Mouse (Mus musculus) left cerebral cortex, postnatal 36 days (tissue): ENCODE results near the gene Tgif1. TPM values are rescaled to one million over a fixed set of nuclear protein-coding genes. Genes with fewer than 3 reads are reported as not detected.

Experiments
- DNase-seq, 2 experiments: peaks; one replicate each; pipeline ENCODE4 v3.0.0; 2021 to 2022; ENCODE audit warnings: low spot score in 2 of 2, mixed read lengths in 1 of 2
- intact Hi-C: fragments of 180-260 bp; cut with DNase I; formaldehyde crosslinking; loops from one replicate; pipeline ENCODE4 v1.15.1; 2025
- microRNA-seq: library from miRNA; unstranded; fragments of <30 nt; microRNA quantifications from one replicate; pipeline ENCODE4 v1.2.0, GENCODE M21; 2022
- total RNA-seq, 2 experiments: library from RNA; stranded (reverse); gene quantifications; 2 replicates each; pipeline ENCODE4 v1.2.3; 2021

Tgif1 gene
- total RNA-seq, 2 experiments from 2014 or later = 0.99 to 1.2 TPM

- DNase-seq = peak; percentile 70 to 78
- intact Hi-C loops = no loop called here
These were observed 27.1 kb downstream of the Tgif1 start for GRCm38 (mm10) chr17:70826227-70826626.

- intact Hi-C loops = no loop called here
- no peak for DNase-seq
These were observed 30.3 kb downstream of the Tgif1 start for GRCm38 (mm10) chr17:70823083-70823482.

DNA sequence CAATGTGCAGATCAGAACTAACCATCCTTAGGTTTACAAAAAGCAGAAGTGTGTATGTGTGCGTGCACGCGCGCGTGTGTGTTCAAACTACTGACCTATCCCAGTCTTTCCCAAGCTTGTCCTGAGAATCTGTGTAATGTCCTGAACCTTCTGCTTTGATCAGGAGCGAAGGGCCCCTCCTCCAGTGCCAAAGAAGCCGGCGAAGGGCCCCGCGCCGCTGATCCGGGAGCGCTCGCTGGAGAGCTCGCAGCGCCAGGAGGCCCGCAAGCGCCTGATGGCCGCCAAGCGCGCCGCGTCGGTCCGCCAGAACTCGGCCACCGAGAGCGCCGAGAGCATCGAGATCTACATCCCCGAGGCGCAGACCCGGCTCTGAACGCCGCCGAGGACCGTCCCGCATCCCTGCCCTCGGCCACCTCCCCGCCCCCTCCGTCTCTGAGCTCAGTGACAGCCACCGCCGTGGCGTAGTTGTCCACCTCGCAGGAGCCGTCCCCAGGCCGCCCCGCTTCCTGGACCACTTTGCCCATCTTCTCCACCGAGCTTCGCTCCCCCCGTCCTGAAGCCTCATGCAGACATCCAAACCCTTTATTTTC, 35.4 kb downstream of the Tgif1 start:
- DNase-seq = no peak
- intact Hi-C loops = no loop called here

DNA sequence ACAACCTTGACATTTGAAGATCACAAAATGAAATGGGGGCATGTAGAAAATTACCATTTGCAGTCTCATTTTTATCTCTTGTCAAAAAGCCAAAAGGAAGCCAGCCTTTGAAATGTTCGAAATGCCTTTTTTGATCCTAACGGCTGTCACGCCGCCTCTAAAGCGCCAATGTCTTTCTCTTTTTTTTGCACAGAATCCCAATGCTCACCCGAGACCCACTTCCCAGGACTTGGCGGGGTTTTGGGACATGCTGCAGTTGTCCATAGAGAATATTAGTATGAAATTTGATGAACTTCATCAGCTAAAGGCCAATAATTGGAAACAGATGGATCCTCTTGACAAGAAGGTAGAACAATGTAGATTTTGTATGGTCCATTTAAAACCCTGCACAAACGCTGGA, 38.3 kb downstream of the Tgif1 start:
- no peak for DNase-seq
- intact Hi-C loops = no loop called here

GRCm38 (mm10) chr17:70810795-70811194, 42.6 kb downstream of the Tgif1 start:
- DNase-seq = no peak
- intact Hi-C loops = no loop called here

- DNase-seq = no peak
- intact Hi-C loops = no loop called here
These were observed 43.6 kb downstream of the Tgif1 start for GRCm38 (mm10) chr17:70809776-70810175.

GRCm38 (mm10) chr17:70808837-70809236, 44.5 kb downstream of the Tgif1 start:
- intact Hi-C loops = no loop called here
- DNase-seq = no peak

DNA sequence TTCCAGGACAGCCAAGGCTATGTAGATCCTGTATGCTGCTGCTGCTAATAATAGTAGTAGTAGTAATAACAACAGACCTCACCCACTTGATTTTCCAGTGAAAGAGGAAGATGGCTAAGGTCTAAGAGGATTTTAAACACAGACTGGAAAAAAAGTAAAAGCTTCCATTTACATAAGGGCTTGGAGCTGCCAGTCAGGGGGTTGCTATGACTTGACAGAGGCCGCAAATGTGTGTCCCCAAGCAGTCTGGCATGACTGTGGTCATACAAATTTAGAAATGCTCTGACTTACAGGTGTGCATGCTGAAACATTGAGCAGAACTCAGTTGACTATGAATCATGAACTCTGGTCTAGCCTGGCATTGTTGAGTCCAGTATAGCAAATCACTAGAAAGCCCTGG, 45.5 kb downstream of the Tgif1 start:
- intact Hi-C loops = no loop called here
- DNase-seq = no peak

GRCm38 (mm10) chr17:70806600-70806999, 46.7 kb downstream of the Tgif1 start:
- DNase-seq = no peak
- intact Hi-C loops = no loop called here

DNA sequence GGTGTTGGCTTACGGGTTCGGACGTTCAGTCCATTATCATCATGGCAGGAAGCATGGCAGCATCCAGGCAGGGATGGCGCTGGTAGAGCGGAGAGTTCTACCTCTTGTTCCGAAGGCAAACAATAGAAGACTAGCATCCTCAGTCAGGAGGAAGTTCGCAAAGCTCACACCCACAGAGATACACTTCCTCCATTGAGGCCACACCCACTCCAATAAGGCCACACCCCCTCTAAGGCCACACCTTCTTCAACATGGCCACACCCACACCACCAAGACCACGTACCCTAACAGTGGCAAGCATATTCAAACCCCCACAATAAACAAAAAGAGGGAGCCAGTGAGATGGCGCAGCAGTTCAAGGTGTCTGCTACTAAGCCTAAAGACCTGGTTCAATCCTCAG, 47.5 kb downstream of the Tgif1 start:
- DNase-seq = no peak
- intact Hi-C loops = no loop called here

- DNase-seq = no peak
- intact Hi-C loops = no loop called here
These were observed 51.3 kb downstream of the Tgif1 start for GRCm38 (mm10) chr17:70802022-70802421.

DNA sequence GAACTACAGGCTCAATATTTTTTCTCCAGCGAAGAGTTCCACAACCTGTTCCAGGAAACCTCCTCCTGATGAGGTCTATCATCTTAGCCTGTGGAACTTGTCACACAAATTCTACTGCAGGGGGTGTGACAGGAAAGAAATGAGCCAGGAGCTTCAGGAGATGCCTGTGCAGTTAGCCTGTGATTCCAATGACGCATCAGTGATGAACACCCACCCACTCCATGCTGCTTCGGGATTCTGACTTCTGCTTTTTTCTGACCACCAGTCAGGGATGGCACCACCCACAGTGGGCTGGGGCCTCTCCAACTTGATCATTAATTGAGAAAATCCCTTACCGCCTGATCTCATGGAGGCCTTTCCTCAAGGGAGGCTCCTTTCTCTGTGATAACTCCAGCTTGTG, 54.1 kb downstream of the Tgif1 start:
- intact Hi-C loops = no loop called here
- peak in 1 of 2 experiments; percentile 30 for DNase-seq

- intact Hi-C loops = no loop called here
- no peak for DNase-seq
These were observed 55.6 kb downstream of the Tgif1 start for GRCm38 (mm10) chr17:70797773-70798045.

DNA sequence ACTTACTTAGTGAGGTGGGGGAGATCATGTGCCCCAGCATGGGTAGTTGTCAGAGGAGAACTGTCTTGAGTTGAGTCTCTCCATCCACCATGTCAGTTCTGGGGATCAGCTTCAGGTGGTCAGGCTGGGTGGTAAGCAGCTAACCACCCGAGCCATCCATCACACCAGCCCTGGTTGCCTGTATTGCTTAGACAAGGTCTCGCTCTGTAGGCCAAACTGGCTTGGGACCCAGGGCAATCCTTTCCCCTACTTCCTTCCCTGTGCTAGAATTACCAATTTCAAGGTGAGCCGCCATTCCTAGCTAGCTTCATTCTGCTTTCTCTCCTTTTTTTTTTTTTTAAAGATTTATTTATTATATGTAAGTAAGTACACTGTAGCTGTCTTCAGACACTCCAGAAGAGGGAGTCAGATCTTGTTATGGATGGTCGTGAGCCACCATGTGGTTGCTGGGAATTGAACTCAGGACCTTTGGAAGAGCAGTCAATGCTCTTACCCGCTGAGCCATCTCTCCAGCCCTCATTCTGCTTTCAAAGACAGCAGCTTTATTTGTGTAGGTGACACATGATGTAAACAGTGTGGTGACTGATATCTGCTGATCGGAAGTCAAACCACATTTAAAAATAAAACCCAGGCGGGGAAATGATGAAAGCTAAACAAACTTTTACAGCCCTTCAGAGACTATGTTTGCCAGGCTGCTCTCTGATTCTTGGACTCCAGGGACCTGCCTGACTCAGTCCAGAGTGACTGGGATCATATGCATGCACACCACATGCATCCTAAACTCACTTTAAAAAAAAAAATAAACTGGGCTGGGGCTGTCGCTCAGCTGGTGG, 56.2 kb downstream of the Tgif1 start:
- no peak for DNase-seq
- intact Hi-C loops = no loop called here

DNA sequence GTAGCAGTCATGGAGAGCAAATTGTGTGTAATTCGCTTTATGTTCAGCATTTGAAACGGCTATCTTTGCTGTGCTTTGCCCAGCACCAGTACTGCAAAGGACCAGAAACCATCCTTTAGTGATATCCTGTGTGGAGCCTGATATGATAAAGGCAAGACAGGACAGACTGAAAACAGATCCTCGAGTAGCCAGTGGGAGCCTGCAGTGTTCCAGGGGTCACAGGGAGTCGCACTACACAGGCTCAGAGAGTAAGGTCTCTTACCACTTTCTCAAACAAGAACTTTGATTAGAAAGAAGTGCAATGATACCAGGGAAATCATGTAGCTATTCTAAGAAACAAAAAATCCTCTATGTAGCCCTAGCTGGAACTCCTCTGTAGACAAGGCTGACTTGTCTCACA, 58.1 kb downstream of the Tgif1 start:
- DNase-seq = no peak
- intact Hi-C loops = no loop called here

- no peak for DNase-seq
- intact Hi-C loops = no loop called here
These were observed 58.6 kb downstream of the Tgif1 start for GRCm38 (mm10) chr17:70794722-70795121.

DNA sequence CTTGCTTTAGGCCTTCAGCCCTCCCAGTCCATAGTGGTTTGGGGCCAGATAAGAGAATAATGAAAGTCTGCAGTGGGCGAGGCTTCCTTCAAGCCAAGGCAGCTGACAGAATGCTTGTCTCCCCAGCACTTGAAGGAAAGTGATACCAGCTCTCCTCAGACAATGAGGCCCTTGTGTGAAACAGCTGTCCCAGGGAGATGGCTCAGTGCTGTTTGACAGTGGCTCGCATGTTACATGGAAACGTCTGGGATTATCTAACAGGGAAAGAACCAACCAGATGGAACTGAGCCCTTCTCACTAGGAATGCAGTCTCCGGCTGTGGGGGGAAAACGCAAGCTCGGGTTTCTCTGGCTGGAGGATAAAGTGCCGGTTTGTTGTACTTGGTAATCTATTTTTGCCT, 59.1 kb downstream of the Tgif1 start:
- intact Hi-C loops = no loop called here

More for the DNA sequence above, 59.1 kb downstream of the Tgif1 start:
- peak in 1 of 2 experiments; percentile 29 for DNase-seq

Small RNAs within 50 kb of the gene (microRNA-seq; reads per million reads assigned to microRNA genes)
- gene Mir1195 = not detected

Other genes starting within 250 kb of the Tgif1 start
- 1 to 10 TPM; 2.3 to 3.7 TPM for gene Myom1, start 149.1 kb upstream of the Tgif1 start, total RNA-seq
- gene Myl12a, start 149.3 kb upstream of the Tgif1 start, total RNA-seq = 10 to 100 TPM; 39.9 to 44.1 TPM